ENCODE assay signal across 35 mouse cellular contexts in the genomic region with DNA sequence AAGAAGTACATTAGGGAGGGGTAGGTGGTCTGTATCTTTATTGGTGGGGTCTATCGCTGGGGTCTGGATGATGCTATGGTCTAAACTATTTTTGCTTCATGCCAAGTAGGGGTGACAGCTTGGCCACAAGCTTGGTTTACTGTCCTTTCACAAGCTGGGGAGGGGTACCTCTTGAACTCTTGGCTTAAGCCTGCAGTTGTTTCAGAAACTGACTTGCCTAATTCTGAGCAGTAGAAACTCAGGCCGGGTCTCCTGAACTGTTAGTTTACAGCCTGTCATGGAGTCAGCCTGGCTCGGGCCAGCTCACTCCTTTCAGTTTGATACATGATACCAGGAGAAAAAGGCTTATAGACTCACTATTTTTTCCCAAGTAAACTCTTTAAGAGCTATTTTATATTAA.
"Had no signal": no experiment of that assay in that cellular context is flagged by ENCODE, and none has a peak within 500 bp of the region (broad histone marks: within the 10 kb centered on the region; RNA-seq: fewer than 3 reads in every experiment).

No protein-coding gene starts in this region.

- H3K4me3 ChIP-seq: heart, embryonic 10.5 days; heart, embryonic 12.5 days; heart, embryonic 13.5 days; heart, embryonic 15.5 days; hindbrain, embryonic 10.5 days; hindbrain, embryonic 12.5 days; hindbrain, embryonic 13.5 days; hindbrain, embryonic 15.5 days; intestine, embryonic 15.5 days; kidney, embryonic 15.5 days; layer of hippocampus, adult 2 months had no signal

- H3K4me2 ChIP-seq: heart, embryonic 11.5 days; heart, embryonic 12.5 days; heart, embryonic 13.5 days; heart, embryonic 15.5 days; hindbrain, embryonic 12.5 days; hindbrain, embryonic 13.5 days; hindbrain, embryonic 14.5 days; hindbrain, embryonic 15.5 days; intestine, embryonic 15.5 days; kidney, embryonic 15.5 days had no signal

- H3K9ac ChIP-seq: heart, embryonic 12.5 days; heart, embryonic 13.5 days; heart, embryonic 15.5 days; hindbrain, embryonic 12.5 days; hindbrain, embryonic 13.5 days; hindbrain, embryonic 14.5 days; hindbrain, embryonic 15.5 days; intestine, embryonic 15.5 days; kidney, embryonic 15.5 days had no signal

- ATAC-seq: hindbrain, embryonic 16.5 days; hindbrain, postnatal 0 days; inflammation-experienced regulatory T-cells, adult 6 months; intestine, embryonic 15.5 days; intestine, embryonic 16.5 days; intestine, postnatal 0 days had no signal

- H3K9me3 ChIP-seq: heart, embryonic 10.5 days; heart, embryonic 12.5 days; heart, embryonic 13.5 days; heart, embryonic 15.5 days; hindbrain, embryonic 10.5 days; hindbrain, embryonic 12.5 days; hindbrain, embryonic 13.5 days; hindbrain, embryonic 15.5 days; intestine, embryonic 15.5 days; kidney, embryonic 15.5 days had no signal

- H3K27me3 ChIP-seq: heart, embryonic 12.5 days; heart, embryonic 13.5 days; heart, embryonic 15.5 days; hindbrain, embryonic 12.5 days; hindbrain, embryonic 13.5 days; hindbrain, embryonic 15.5 days; intestine, embryonic 15.5 days; kidney, embryonic 15.5 days had no signal

- H3K36me3 ChIP-seq: heart, embryonic 10.5 days; heart, embryonic 12.5 days; heart, embryonic 13.5 days; heart, embryonic 15.5 days; hindbrain, embryonic 10.5 days; hindbrain, embryonic 12.5 days; hindbrain, embryonic 13.5 days; hindbrain, embryonic 15.5 days; intestine, embryonic 15.5 days; kidney, embryonic 15.5 days had no signal

- DNase-seq: heart, postnatal 10 days; heart, postnatal 14 days; heart, postnatal 36 days; heart, postnatal 4 days; kidney, adult 11 months; kidney, adult 18-20 months; kidney, adult 2 months; kidney, adult 8-10 months; kidney, adult 9 months; kidney, postnatal 10 days; kidney, postnatal 14 days; kidney, postnatal 25 days; kidney, postnatal 36 days; kidney, postnatal 4 days; layer of hippocampus, adult 9-11 months; layer of hippocampus, postnatal 36 days had no signal

- H3K4me1 ChIP-seq: heart, embryonic 10.5 days; heart, embryonic 12.5 days; heart, embryonic 13.5 days; heart, embryonic 15.5 days; hindbrain, embryonic 10.5 days; hindbrain, embryonic 12.5 days; hindbrain, embryonic 13.5 days; hindbrain, embryonic 15.5 days; intestine, embryonic 15.5 days; kidney, embryonic 15.5 days had no signal

- H3K27ac ChIP-seq: heart, embryonic 10.5 days; heart, embryonic 13.5 days; heart, embryonic 15.5 days; hindbrain, embryonic 10.5 days; hindbrain, embryonic 12.5 days; hindbrain, embryonic 13.5 days; hindbrain, embryonic 14.5 days; hindbrain, embryonic 15.5 days; hindbrain, postnatal 0 days; intestine, embryonic 15.5 days; kidney, embryonic 15.5 days; kidney, postnatal 0 days; layer of hippocampus, adult 2 months had no signal
